Mouse (Mus musculus) kidney, adult 8-10 months (tissue): ENCODE measurements at regions not wholly inside any gene's neighbourhood (a gene's known extent, or its start where the extent isn't known, plus 50 kb on each side); places are given as distances from the start of the nearest gene placed in this dataset.
A peak's percentile ranks its signal among the peaks of the same experiment; 100 is the strongest.
"Not testable (repeated sequence)": the region's sequence is repeated elsewhere in the genome, so short reads cannot be mapped to it uniquely, and the experiment has no call there.

Experiments
- DNase-seq, 2 experiments: peaks; one replicate each; pipeline ENCODE4 v3.0.0; 2022

GRCm38 (mm10) chr15:3171774-3172173 is 96.6 kb upstream of the Selenop start:
- DNase-seq, result no peak

- DNase-seq, result no peak
Observed at GRCm38 (mm10) chr15:3174072-3174471, 94.3 kb upstream of the Selenop start.

GRCm38 (mm10) chr15:3174848-3175247 is 93.5 kb upstream of the Selenop start:
- peak in 1 of 2 experiments; percentile 3 for DNase-seq

GRCm38 (mm10) chr15:3201912-3202653 is 66.3 kb upstream of the Selenop start:
- DNase-seq, result peak; percentile 46 to 56

- no peak for DNase-seq
Observed at GRCm38 (mm10) chr15:3205522-3205921, 62.8 kb upstream of the Selenop start.

GRCm38 (mm10) chr15:3206076-3206475 is 62.3 kb upstream of the Selenop start:
- DNase-seq, result not testable (repeated sequence)

GRCm38 (mm10) chr15:3213721-3214120 is 54.6 kb upstream of the Selenop start:
- DNase-seq, result peak; percentile 32 to 66

GRCm38 (mm10) chr15:3215201-3215600 is 53.1 kb upstream of the Selenop start:
- DNase-seq, result no peak
